Mouse (Mus musculus) spleen, adult 12 weeks (tissue): ENCODE measurements around the gene H2-DMb2.

Experiments used
- DNase-seq: peaks from one replicate; pipeline ENCODE4 v3.0.0; 2022; ENCODE audit warnings: low spot score

The H2-DMb2 gene

GRCm38 (mm10) chr17:34143033-34143432 is at the start of gene H2-DMb2:
Gene H2-DMb2 (plus strand): TSS chr17:34143307.
- peak; percentile 77 for DNase-seq

GRCm38 (mm10) chr17:34094283-34095035 is 48.6 kb upstream of the H2-DMb2 start:
- DNase-seq, result no peak

- no peak for DNase-seq
Observed at GRCm38 (mm10) chr17:34096497-34097010, 46.6 kb upstream of the H2-DMb2 start.

GRCm38 (mm10) chr17:34097272-34097671 is 45.8 kb upstream of the H2-DMb2 start:
- no peak for DNase-seq

GRCm38 (mm10) chr17:34098709-34099479 is 44.2 kb upstream of the H2-DMb2 start:
- DNase-seq, result no peak

- DNase-seq, result no peak
Observed at GRCm38 (mm10) chr17:34099531-34099930, 43.6 kb upstream of the H2-DMb2 start.

GRCm38 (mm10) chr17:34101185-34101584 is 41.9 kb upstream of the H2-DMb2 start:
- no peak for DNase-seq

- DNase-seq, result peak; percentile 91
Observed at GRCm38 (mm10) chr17:34101604-34102032, 41.5 kb upstream of the H2-DMb2 start.

- no peak for DNase-seq
Observed at GRCm38 (mm10) chr17:34102831-34103230, 40.3 kb upstream of the H2-DMb2 start.

GRCm38 (mm10) chr17:34104804-34105203 is 38.3 kb upstream of the H2-DMb2 start:
- DNase-seq, result no peak

- no peak for DNase-seq
Observed at GRCm38 (mm10) chr17:34106555-34106954, 36.6 kb upstream of the H2-DMb2 start.

GRCm38 (mm10) chr17:34107109-34107867 is 35.8 kb upstream of the H2-DMb2 start:
- no peak for DNase-seq

- DNase-seq, result no peak
Observed at GRCm38 (mm10) chr17:34108460-34108859, 34.6 kb upstream of the H2-DMb2 start.

- no peak for DNase-seq
Observed at GRCm38 (mm10) chr17:34109038-34109805, 33.9 kb upstream of the H2-DMb2 start.

GRCm38 (mm10) chr17:34109806-34110195 is 33.3 kb upstream of the H2-DMb2 start:
- no peak for DNase-seq

GRCm38 (mm10) chr17:34110309-34110708 is 32.8 kb upstream of the H2-DMb2 start:
- no peak for DNase-seq

- DNase-seq, result no peak
Observed at GRCm38 (mm10) chr17:34114114-34114513, 29.0 kb upstream of the H2-DMb2 start.

GRCm38 (mm10) chr17:34116736-34117370 is 26.3 kb upstream of the H2-DMb2 start:
- no peak for DNase-seq

- DNase-seq, result no peak
Observed at GRCm38 (mm10) chr17:34117421-34118112, 25.5 kb upstream of the H2-DMb2 start.

- no peak for DNase-seq
Observed at GRCm38 (mm10) chr17:34118113-34118872, 24.8 kb upstream of the H2-DMb2 start.
